Comparison of ENCODE assay signal across 8 mouse cellular contexts in the genomic region with DNA sequence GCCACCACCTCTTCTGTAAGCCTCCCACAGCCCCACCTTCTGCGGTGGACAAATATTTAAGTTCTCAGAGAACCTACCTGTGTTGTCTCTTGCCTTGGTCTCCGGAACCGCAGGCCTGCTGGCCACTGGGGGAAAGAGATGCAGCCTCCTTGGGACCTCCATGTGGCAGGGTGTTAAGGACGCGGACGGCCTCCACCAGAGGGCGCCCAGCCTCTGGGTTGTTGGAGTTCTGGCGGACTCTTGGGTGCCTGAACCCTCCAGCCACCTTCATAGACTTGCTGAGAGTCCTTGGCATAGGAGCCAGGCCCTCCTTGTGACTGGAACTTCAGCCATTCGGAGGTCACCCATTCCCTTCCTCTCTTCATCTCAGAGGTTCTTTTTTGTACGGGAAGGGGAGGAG. TPM values are rescaled to one million over a fixed set of nuclear protein-coding genes. Genes with fewer than 3 reads are reported as not detected.
DNase-seq lines count a peak whose midpoint lies in the region; ATAC-seq and TF ChIP-seq lines count a peak whose summit lies in the region.
"Had no signal": no experiment of that assay in that cellular context is flagged by ENCODE, and none has a peak within 500 bp of the region (broad histone marks: within the 10 kb centered on the region; RNA-seq: fewer than 3 reads in every experiment).

No protein-coding gene starts in this region.

- TF ChIP-seq CTCF in left cerebral cortex, adult 2 months (IDR thresholded peaks at IDR 0.05) = peak; percentile 86

- WGBS in embryonic facial prominence, embryonic 11.5 days = 19% methylated on average over 10 of the region's 10 CpGs

- no peak overlapping the region for H3K27ac ChIP-seq in embryonic facial prominence, embryonic 11.5 days (replicated peaks; ENCODE audit: low read depth, low read length)
- H3K27ac ChIP-seq in left cerebral cortex, adult 2 months = no peak overlapping the region
- H3K27ac ChIP-seq: heart, embryonic 15.5 days had no signal

- no peaks in the 10 kb centered on the region for H3K36me3 ChIP-seq in embryonic facial prominence, embryonic 11.5 days (replicated peaks; ENCODE audit: control insufficient read depth, insufficient read depth, low read depth, low read length)
- H3K36me3 ChIP-seq: heart, embryonic 15.5 days had no signal

- no peaks in the 10 kb centered on the region for H3K9me3 ChIP-seq in embryonic facial prominence, embryonic 11.5 days (replicated peaks; ENCODE audit: control insufficient read depth, low read length)
- H3K9me3 ChIP-seq: heart, embryonic 15.5 days had no signal

- H3K9ac ChIP-seq in embryonic facial prominence, embryonic 11.5 days (replicated peaks; ENCODE audit: low read length) = no peak overlapping the region
- H3K9ac ChIP-seq: heart, embryonic 15.5 days had no signal

- DNase-seq in ES-CJ7 (ENCODE audit: low read depth, low spot score) = peak; percentile 75
- peak; percentile 78 for DNase-seq in adrenal gland, adult 2 months
- peak; percentile 85 for DNase-seq in embryonic facial prominence, embryonic 11.5 days (ENCODE audit: low spot score)
- peak; percentile 80 to 87 for DNase-seq in heart, postnatal 36 days
- DNase-seq in left cerebral cortex, adult 2 months (ENCODE audit: extremely low spot score in 1 of 2, low spot score in 2 of 2) = peak; percentile 71 to 74
- DNase-seq in spleen, postnatal 14 days (ENCODE audit: low spot score in 2 of 2) = peak; percentile 70 to 79

- no peak overlapping the region for H3K4me2 ChIP-seq in embryonic facial prominence, embryonic 11.5 days (ENCODE audit: low read depth, low read length)
- H3K4me2 ChIP-seq: heart, embryonic 15.5 days had no signal

- H3K4me3 ChIP-seq in embryonic facial prominence, embryonic 11.5 days (ENCODE audit: low read depth, low read length) = no peak overlapping the region
- no peak overlapping the region for H3K4me3 ChIP-seq in left cerebral cortex, adult 2 months
- H3K4me3 ChIP-seq: heart, embryonic 15.5 days had no signal

- 0 out of 2 replicates have a peak, but pooled peaks have one; percentile 63 for ATAC-seq in embryonic facial prominence, embryonic 11.5 days (replicated peaks; ENCODE audit: insufficient number of reproducible peaks, low FRiP score, low TSS enrichment, low read depth)
- ATAC-seq in megakaryocyte progenitor cell, adult 5-6 weeks (replicated peaks; ENCODE audit: poor library complexity) = peak; percentile 89

- intact Hi-C loops in heart, postnatal 36 days (cut with DNase I) = loop anchor here (1.0 to 2.0 kb wide), 5 partner anchors 15 to 54 kb away; a partner anchor contains a TSS
- intact Hi-C loops in left cerebral cortex, adult 2 months (cut with DNase I) = loop anchor here (1.0 to 5.0 kb wide), 3 partner anchors 32 to 54 kb away; no protein-coding TSS in a partner anchor

- no peaks in the 10 kb centered on the region for H3K27me3 ChIP-seq in embryonic facial prominence, embryonic 11.5 days (ENCODE audit: control insufficient read depth, insufficient read depth, low read length)
- H3K27me3 ChIP-seq: heart, embryonic 15.5 days had no signal

- H3K4me1 ChIP-seq in embryonic facial prominence, embryonic 11.5 days (ENCODE audit: control insufficient read depth, insufficient read depth, low read length) = no peaks in the 10 kb centered on the region
- H3K4me1 ChIP-seq: heart, embryonic 15.5 days had no signal

RNA-seq across cellular contexts. Expression of a gene that starts 15.2 kb away (rescaled TPM):
- total RNA-seq in adrenal gland, adult 2 months (2021) = 1 to 10 TPM in 1 of 2 experiments, under 1 TPM in 1; 0.84 to 3.8 TPM
- polyA plus RNA-seq in adrenal gland, adult 2 months (2012; rRNA removed) = 1.7 and 3.6 TPM in 2 replicates
- 1.6 and 2.0 TPM in 2 replicates for polyA plus RNA-seq in embryonic facial prominence, embryonic 11.5 days (2014; fragmentation: Nextera tagmentation; extraction: Ambion mirVana)
- total RNA-seq in heart, postnatal 36 days (2021) = under 1 TPM; 0.44 to 0.68 TPM
- 10 to 100 TPM; 48.5 to 48.9 TPM for total RNA-seq in left cerebral cortex, adult 2 months (2021)
- total RNA-seq in megakaryocyte progenitor cell, adult 5-6 weeks (2015) = 0.42 and 1.0 TPM in 2 replicates
- 0.54 and 1.1 TPM in 2 replicates for total RNA-seq in megakaryocyte progenitor cell, adult 5-6 weeks (2017)

RNA-seq across cellular contexts. Expression of a gene that starts 24.7 kb away (rescaled TPM):
- total RNA-seq in adrenal gland, adult 2 months (2021) = 10 to 100 TPM; 20.5 to 24.0 TPM
- 17.2 and 22.3 TPM in 2 replicates for polyA plus RNA-seq in adrenal gland, adult 2 months (2012; rRNA removed)
- 9.6 and 9.8 TPM in 2 replicates for polyA plus RNA-seq in embryonic facial prominence, embryonic 11.5 days (2014; fragmentation: Nextera tagmentation; extraction: Ambion mirVana)
- total RNA-seq in heart, postnatal 36 days (2021) = 10 to 100 TPM; 18.5 to 21.5 TPM
- total RNA-seq in left cerebral cortex, adult 2 months (2021) = 10 to 100 TPM; 32.4 to 42.2 TPM
- total RNA-seq in megakaryocyte progenitor cell, adult 5-6 weeks (2015) = 27.5 and 28.3 TPM in 2 replicates
- 1.9 and 3.1 TPM in 2 replicates for total RNA-seq in megakaryocyte progenitor cell, adult 5-6 weeks (2017)

RNA-seq across cellular contexts. Expression of a gene that starts 49.0 kb away (rescaled TPM):
- total RNA-seq in adrenal gland, adult 2 months (2021) = 10 to 100 TPM; 32.0 to 33.2 TPM
- polyA plus RNA-seq in adrenal gland, adult 2 months (2012; rRNA removed) = 19.0 and 32.8 TPM in 2 replicates
- 7.2 and 7.9 TPM in 2 replicates for polyA plus RNA-seq in embryonic facial prominence, embryonic 11.5 days (2014; fragmentation: Nextera tagmentation; extraction: Ambion mirVana)
- total RNA-seq in heart, postnatal 36 days (2021) = 10 to 100 TPM in 1 of 2 experiments, 1 to 10 TPM in 1; 7.3 to 10.7 TPM
- 10 to 100 TPM; 16.0 to 16.2 TPM for total RNA-seq in left cerebral cortex, adult 2 months (2021)
- 0.42 and 1.4 TPM in 2 replicates for total RNA-seq in megakaryocyte progenitor cell, adult 5-6 weeks (2015)
- total RNA-seq in megakaryocyte progenitor cell, adult 5-6 weeks (2017) = 1.4 and 1.6 TPM in 2 replicates

RNA-seq across cellular contexts. Expression of a gene that starts 52.0 kb away (rescaled TPM):
- total RNA-seq in adrenal gland, adult 2 months (2021) = 10 to 100 TPM; 20.5 to 29.1 TPM
- 17.9 and 22.6 TPM in 2 replicates for polyA plus RNA-seq in adrenal gland, adult 2 months (2012; rRNA removed)
- polyA plus RNA-seq in embryonic facial prominence, embryonic 11.5 days (2014; fragmentation: Nextera tagmentation; extraction: Ambion mirVana) = 74.0 and 75.3 TPM in 2 replicates
- total RNA-seq in heart, postnatal 36 days (2021) = 10 to 100 TPM; 14.1 to 18.3 TPM
- total RNA-seq in left cerebral cortex, adult 2 months (2021) = 10 to 100 TPM; 23.4 to 24.9 TPM
- 22.3 and 23.9 TPM in 2 replicates for total RNA-seq in megakaryocyte progenitor cell, adult 5-6 weeks (2015)
- total RNA-seq in megakaryocyte progenitor cell, adult 5-6 weeks (2017) = 15.2 and 19.4 TPM in 2 replicates

Comparison
In these comparisons a context has a peak if more than half of its experiments do, and no peak if none do; other contexts are left out.
1. RNA of a gene that starts 15.2 kb away (total RNA-seq): 48.5 to 48.9 TPM in left cerebral cortex, adult 2 months; 0.84 to 3.8 TPM in adrenal gland, adult 2 months, 0.42 to 1.1 TPM in megakaryocyte progenitor cell, adult 5-6 weeks and 0.44 to 0.68 TPM in heart, postnatal 36 days; every median in the first group is over 10 times any median in the second.
2. Peak in every context shown above with its lines, with median percentiles within 50 percentile points of each other: DNase-seq.